Mouse (Mus musculus) adrenal gland, postnatal 10 days (tissue): Measurements from ENCODE around the gene Carmil1. TPM values are rescaled to one million over a fixed set of nuclear protein-coding genes. Genes with fewer than 3 reads are reported as not detected.
A peak's percentile ranks its signal among the peaks of the same experiment; 100 is the strongest.

Experiments used
- DNase-seq: peaks from one replicate; pipeline ENCODE4 v3.0.0; 2021; ENCODE audit warnings: mixed read lengths
- total RNA-seq, 2 experiments: library from RNA; stranded (reverse); gene quantifications; 2 replicates each; pipeline ENCODE4 v1.2.3; 2021

Carmil1 gene
- total RNA-seq, 2 experiments from 2014 or later: 29.1 to 31.0 TPM

DNA sequence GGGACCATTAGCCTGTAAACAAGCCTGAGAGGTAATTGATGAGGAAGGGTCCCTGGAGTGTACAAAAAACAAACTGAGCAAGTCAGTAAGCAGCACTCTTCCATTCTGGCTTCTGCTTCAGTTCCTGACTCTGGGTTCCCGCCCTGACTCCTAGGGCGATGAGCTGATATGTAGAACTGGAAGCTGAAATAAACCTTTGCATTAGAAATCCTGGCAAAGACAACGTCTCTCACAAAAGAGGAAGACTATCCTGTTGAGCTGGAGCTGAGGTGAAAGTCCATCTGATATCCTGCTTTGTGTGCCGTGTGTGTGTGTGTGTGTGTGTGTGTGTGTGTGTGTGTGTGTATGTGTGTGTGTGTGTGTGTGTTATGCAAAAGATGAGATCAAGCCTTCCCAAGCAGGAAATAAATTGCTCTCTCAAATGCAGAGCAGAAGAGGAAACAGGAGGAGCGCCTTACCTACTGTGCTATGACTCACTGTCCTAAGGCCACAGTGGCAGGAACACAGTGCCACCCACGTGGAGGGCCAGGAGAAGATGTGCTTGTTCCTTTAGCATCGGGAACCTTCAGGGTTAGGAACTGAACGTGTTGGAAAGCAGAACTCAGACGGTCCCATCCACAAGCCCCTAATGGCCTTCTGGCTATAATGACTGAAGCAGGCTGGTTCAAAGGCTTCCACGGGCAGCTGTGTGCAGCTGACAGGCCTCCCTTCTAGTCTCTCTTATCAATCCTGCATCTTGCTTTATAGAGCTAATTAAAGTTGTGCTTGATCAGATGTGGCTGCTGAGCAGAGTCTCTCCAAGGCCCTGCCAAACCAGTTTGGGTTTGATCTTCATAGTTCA, 19.6 kb downstream of the Carmil1 start:
- peak; percentile 49 for DNase-seq

DNA sequence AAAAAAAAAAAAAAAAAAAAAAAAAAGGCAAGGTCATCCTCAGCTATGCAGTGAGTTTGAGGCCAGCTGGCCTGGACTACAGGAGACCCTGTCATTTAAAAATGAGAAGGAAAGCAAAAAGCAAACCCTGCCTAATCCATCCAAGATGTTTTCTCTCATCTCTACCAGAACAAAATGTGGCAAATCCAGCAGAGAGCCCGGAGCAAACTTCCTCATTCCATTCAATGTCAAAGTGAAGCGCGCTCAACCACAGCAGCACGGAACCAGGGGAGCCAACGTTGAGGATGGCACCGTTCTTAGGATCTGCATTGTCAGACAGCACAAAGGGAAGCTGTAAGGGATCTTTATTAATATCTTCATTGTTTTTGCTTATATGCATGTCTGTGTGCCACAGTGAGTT, 22.8 kb downstream of the Carmil1 start:
- no peak for DNase-seq

DNA sequence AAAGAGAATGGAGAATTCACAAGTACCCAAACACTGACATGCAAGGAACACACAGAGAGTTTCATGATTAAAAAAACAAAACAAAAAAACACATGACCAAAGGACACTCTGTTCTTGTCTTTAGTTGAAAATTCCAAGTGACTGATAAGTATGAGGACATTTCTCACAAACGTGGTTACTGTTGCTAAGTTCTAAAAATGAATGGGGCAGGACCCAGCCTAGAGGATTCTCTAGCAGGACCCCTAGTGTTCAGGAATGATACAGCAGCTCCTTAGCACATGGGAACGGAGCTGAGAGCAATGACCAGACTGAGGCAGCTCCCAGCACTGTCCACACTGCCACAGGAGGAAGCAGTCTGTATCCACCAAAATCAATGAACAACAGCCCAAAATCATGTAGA, 26.6 kb downstream of the Carmil1 start:
- peak; percentile 76 for DNase-seq

DNA sequence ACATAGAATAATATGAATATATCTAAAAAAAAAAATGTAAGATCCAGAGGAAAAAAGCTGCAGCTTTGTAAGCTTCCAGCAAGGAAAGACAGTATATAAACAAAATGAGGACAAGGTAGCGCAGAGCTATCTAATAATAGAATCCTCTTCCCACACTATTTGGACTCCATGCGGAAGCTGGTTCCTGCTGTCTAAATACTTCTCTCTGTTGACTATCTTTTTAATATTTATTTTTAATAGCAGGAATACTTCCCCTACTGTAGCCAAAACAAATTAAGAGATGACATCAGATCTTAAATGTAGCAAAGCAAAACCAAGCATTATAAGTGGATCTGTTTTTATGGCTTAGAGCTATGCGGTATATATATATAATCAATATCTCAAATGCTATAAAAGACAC, 27.0 kb downstream of the Carmil1 start:
- DNase-seq: no peak

DNA sequence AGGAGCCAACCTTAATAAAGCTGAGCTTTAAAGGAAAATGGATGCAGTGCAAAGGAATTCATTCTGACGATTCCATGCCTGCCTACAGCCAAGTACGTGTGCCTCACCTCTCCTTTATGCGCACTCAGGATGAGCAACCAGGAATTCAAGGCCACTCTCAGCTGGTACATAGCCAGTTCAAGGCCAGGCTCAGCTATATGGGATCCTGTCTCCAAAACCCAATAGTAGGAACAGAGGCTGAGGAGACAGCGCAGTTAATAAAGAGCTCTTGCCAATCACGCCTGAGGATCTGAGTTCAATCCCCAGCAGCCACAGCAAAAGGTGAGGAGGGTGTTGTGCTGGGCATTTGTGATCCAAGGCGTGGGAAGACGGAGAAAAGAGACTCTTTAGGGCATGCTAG, 29.4 kb downstream of the Carmil1 start:
- no peak for DNase-seq

DNA sequence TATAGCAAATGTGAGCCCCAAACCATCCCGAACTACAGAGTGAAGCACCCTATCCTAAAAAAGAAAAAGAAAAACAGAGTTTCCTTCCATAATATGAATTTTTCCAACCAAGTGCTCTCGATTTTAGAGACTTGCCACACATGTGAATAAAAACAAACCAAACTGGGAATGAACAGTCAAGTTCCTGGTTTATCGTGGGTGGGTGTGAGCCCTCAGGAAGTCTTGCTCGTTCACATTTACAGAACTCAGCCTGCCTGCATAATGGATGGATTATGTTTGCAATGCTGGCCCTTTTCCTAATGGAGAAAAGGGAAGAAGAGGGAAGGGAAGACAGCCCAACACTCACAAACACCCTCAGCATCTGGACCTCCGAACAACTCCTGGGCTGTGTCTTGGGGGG, 32.7 kb downstream of the Carmil1 start:
- no peak for DNase-seq

DNA sequence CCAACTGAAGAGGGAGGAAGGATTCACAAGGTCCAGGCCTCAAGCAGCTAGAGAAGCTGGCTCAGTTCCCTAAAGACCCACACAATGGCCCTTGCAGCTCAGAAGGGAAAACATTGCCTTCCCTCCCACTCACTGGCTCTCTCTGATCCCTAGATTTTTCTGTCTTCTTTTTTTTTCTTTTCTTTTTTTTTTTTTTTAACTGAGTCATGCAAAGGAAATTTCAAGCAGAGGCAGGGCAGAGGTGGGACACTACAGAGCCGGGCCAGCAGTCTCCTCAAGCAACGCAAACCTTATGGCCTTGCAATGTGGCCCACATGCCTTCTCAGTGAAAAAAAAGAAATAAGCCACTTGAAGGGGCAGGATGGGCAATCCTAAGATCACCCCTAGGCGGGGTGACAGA, 33.2 kb downstream of the Carmil1 start:
- DNase-seq: no peak

DNA sequence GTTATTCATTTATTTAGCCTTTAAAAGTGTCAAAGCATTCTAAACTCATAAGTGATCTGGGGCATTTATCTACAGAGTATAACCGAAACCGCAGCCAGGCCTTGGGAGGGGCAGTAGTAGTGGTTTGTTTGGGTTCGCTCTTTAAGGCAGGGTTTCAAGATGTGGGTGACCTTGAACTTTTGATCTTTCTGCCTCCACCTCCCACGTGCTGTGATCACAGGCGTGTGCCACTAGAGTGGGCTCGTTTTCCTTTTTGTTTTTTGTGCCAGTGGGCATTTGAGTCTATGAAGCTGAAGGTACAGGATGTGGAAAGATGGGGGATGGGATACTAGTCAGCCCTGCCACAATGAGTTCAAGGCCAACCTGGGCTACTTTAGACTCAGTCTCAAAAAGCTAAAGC, 34.3 kb downstream of the Carmil1 start:
- DNase-seq: no peak

DNA sequence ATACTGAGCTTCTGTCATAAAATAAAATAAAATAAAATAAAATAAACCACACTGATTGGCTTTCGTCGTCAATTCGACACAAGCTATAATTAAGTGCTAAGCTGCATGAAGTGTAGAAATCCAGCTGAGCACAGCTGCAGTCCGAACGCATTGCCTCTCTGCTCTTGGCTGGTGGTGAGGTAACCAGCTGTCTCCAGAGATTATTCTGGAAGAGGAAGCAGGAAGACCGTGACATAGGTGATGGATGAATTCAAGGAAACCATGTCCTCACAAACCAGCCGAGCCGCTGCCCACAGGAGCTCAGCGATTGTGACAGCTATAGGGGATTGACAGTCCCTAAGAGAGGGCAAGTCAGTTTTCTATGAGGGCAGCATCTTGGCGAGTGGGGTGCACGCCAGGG, 36.0 kb downstream of the Carmil1 start:
- no peak for DNase-seq

DNA sequence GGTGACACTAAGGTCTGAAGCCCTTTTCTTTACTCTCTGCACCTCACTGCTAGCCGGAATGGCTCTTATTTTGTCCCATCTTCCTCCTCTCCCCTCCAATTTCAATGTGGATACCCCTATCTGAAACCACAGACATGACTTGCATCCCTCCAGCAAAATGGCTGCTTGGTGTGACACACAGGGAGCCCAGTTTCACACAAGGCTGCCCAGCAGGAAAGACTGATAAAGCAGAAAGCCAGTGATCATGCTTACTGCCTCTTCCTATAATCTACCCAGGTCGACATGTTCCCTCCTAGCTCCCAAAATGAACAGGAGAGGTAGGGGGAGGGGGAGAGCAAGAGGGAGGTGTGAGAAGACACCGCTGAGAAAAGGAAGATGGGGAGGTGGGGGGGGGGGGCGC, 36.6 kb downstream of the Carmil1 start:
- no peak for DNase-seq

DNA sequence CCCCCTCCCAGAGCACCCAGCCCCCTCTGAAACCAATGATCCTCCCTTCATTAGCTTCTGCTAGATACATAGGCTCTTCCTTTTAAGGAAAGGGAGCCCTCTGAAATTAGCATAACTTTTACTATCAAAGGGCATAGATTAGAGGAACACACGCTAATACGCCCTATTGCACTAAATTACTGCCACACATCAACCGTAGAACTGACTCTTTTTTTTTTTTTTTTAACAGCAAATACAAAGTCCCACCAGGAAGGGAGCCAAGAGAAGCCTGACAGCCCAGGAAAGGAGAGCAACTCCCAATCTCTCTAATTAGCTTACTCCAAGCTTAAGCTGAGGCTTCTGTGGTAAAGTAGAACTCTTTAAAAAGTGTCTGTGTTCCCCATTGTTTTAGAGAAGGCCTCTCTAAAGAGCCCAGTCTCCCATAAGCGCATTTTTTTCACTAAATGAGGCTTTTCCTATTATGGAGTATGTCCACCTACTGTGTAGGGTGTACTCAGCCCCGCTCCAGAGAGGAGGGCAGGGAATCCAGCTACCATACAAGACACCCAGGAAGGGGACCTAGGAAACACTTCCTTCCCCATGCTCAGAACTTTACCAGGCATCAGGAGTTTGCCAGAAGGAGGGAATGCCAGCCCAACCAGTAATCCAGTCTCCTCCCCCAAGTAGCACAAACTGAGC, 38.0 kb downstream of the Carmil1 start:
- no peak for DNase-seq

DNA sequence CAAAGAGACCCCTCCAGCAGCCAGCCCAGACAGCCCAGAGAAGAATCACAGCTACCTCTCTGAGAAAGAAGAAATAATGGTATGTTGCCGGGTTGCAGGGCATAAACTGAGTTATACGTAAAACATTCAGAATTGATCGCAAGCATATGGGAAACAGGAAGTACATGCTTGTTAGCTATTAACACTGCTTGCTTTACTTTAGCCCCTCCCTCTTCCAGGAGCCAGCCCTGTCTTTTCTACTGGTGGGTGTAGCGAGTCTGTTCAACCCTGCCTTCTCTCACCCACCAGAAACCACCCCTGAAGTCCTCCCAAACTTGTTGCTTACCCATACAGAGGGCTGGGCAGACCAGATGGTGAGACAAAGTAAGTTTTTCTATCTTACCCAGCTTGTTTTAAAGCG, 39.4 kb downstream of the Carmil1 start:
- no peak for DNase-seq

DNA sequence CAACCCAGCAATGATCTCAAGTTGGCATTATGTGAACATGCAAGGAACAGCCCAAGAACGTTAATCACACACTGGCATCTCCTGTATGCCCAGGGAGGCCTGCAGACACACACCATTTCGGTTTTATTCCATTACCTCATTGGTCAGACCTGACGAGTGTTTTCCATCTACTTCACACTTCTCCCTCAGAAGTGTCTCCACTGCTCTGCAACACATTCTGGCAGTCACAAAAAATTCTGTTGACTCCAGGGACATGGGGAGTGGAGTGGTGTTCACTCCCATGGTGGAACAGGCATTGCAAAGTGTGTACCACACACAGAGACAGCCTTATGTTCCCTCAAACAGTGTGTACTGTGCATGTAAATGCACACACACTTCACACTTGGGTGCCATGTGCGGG, 40.2 kb downstream of the Carmil1 start:
- no peak for DNase-seq

DNA sequence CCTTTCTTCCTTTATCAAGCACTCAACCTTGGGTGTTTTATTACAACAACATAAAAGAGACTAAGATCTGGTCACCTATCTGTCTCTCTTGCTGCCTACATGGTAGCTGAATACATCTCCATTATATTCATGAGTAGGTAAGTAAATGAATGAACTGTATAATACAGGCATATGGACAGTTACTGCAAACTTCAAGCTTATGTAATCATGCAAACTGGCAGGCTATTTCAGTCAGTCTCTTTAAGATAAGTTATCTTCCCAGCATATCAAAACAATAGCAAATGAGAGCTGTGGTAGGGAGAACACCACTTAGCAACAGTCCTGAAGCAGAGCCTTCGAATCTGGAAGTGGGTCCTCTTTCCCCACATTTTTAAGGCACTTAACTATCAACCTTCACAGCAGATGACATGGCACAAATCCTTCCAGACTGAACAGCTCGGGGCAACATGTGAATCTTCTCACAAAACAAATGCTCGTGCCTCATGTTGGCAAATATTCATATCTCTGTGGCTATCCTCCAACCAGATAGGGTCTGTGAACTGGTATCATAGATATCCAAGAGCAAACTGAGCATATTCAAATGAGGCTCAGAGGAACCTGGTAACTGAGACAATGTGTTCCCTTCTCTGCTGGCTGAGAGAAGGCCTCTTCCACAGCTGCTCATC, 42.0 kb downstream of the Carmil1 start:
- DNase-seq: no peak

DNA sequence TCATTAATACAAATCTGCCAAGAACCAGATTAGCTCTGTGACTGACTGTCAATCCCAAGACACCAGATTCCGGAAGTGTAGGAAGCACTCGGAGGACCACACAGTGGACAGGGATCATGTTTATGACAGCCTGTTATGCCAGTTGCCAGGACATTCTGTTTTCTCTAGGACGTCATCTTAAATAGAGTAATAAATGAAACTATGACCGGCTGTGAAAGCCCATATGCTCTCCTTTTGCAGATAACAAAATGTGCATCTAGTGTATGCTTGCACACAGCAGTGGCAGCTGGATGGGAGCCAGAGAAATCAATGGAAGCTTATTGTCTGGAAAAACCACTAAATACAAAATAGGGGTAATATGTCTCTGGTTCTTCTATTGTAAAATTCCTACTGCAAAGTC, 43.9 kb downstream of the Carmil1 start:
- DNase-seq: no peak

DNA sequence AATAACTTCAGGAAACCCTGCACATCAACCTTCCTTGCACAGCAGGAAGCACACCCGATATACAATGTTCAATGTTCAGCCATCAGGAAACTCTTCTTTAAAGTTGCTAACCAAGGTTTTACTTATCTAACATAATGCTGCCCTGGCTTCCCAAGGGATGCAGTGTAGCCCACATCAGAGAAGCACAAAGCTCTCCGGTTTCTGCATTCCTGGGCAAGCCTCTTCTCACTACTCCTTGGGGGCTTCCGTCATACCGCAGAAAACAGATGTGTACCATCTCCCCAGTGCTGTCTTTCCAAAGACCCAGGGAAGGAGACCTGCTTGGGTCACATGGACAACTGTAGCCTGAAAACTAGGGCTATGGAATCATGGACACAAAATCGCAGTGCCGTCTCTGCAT, 47.8 kb downstream of the Carmil1 start:
- no peak for DNase-seq

DNA sequence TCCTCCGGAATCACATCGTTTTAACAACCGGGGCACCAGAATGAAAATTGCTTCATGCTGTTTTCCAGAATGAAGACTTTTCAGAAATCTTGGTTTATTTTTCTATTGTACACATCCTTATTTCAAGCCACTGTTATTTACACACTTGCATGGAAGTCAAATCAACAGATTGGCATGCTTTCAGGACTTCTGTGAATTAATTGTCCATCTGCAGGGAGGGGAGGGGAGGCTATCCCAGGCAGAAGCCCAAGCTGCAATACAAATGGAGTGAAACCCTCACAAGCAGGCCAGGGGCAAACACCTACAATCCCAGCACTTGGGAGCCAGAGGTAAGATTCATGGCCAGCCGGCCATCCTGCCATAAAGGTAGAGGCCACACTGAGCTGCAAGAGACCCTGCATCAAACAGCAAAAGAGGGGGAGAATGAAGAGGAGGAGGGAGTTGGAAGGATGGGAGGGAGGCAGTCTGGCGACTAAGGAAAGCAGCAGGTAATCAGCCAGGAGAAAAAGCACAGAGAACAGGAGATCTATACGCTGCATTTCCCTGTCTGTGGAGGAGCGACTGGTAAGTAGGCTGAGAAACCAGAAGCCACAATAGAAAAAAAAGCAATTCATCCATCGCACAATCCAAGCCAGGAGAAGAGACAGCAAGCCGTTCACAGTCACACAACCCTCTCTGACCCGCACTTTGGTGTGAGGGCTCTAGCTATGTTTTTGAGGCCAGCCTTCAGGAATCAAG, 48.7 kb downstream of the Carmil1 start:
- no peak for DNase-seq

DNA sequence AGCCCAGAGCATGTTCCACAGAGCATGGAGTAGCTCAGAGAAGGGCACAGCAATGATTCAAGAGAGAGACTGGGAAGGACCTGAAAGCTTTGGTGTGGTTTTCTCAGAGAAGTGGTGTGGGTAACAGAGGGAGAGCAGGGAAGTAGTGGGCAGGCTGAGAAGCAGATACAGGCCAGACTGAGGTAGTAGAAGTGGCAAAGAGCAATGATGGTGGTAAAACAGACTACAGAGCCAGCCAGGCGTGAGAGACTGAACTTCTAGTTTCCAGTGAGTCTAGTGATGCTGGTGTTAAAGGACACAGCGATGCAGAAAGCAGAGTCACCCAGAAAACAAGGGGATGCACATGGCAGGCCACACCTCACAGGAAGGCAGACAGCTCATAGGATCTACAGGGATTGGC, 49.4 kb downstream of the Carmil1 start:
- DNase-seq: no peak

DNA sequence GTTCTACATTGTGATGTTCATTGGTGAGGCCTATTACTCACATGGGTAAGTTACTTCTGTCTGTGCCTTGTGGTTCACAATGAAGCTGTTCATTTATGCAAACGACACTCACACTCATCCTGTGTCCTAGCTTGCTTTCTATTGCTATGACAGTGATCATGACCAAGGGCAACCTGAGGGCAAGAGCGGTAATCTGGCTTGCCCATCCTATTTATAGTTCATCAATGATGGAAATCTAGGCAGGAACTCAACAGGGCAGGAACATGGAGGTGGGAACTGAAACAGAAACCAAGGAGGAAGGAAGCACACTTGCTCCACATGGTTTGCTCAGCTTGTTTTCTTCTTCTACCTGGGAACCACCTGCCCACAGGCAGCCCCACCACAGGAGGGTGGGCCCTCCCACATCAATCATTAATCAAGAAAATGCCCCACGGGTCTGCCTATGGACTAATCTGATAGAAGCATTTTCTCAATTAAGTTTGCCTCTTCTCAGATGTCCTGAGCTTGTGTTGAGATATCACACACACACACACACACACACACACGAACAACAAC, 50.0 kb downstream of the Carmil1 start:
- no peak for DNase-seq

DNA sequence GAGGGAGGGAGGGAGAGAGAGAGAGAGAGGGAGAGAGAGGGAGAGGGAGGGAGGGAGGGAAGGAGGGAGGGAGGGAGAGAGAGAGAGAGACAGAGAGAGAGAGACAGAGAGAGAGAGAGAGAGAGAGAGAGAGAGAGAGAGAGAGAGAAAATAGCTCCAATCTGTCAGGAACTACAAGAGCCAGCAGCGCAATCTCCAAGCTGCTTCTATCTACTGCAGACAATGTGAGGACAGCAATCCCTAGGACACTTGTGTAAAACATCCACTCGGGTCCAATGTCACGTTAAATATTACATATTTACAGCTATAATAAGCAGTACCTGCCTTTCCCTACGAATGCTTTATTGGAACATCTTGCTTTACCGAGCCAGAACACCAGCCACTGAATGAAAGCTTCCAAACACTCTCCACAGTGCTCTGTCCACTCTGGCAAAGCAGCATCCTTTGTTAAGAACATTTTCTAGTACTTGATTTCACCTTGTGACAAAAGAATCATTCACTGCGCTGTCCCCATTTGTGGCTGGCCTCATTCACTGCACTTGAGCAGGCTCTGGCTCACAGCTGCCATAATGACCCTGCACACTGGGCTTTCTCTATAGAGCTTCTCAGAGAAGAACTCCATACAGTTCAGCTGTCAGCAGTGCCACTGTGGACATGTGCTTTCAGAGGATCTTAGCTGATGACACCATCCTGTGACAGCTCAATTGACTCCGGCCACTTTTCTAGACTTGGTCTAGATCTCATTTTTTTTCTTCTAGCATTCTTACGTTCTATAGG, 57.0 kb downstream of the Carmil1 start:
- DNase-seq: no peak

DNA sequence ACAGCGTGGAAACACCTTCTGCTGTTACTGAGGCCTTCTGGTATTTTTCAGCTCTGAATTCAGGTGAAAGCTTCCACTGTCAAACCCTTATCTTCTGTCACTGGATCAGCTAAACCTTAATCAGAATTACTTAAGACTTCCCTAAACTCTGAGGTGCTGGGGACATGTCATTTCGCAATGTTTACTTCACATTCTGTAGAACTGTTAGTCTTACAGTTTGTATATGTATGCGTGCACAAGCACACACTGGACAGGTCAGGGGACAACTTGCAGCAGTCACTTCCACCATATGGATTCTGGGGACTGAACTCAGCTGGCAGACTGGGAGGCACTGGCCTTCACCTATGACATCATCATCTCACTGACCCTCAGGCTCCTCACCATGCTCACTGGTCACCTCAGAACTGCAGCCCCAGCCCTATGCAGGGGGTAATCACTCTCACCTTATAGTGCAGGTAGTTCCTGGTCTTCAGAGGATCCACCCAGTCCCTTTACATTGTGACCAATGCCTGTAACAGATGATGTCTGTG, 60.1 kb downstream of the Carmil1 start:
- DNase-seq: no peak
